Mouse (Mus musculus) gastrocnemius, adult 2 months (tissue): ENCODE measurements around the gene Dus3l. TPM values are rescaled to one million over a fixed set of nuclear protein-coding genes. Genes with fewer than 3 reads are reported as not detected.

Source experiments
- DNase-seq: peaks from one replicate; pipeline ENCODE4 v3.0.0; 2022
- H3K27ac ChIP-seq: fragments of 200-600 bp; 2 replicates; pipeline ENCODE4 v1.8.1; 2022; ENCODE audit warnings: mild to moderate bottlenecking
- H3K4me3 ChIP-seq: fragments of 200-600 bp; 2 replicates; pipeline ENCODE4 v1.8.1; 2022; ENCODE audit warnings: mild to moderate bottlenecking, moderate library complexity
- CTCF ChIP-seq: fragments of 200-600 bp; IDR thresholded peaks from 2 replicates; pipeline ENCODE4 v1.8.1; 2022; ENCODE audit warnings: antibody characterized with exemption, mild to moderate bottlenecking, moderate library complexity
- intact Hi-C: fragments of 180-260 bp; cut with DNase I; formaldehyde crosslinking; loops from one replicate; pipeline ENCODE4 v1.15.1; 2025
- total RNA-seq, 2 experiments: library from RNA; stranded (reverse); gene quantifications; 2 replicates each; pipeline ENCODE4 v1.2.3; 2021

Dus3l gene
- total RNA-seq, 2 experiments from 2014 or later, result 16.3 to 17.6 TPM

DNA sequence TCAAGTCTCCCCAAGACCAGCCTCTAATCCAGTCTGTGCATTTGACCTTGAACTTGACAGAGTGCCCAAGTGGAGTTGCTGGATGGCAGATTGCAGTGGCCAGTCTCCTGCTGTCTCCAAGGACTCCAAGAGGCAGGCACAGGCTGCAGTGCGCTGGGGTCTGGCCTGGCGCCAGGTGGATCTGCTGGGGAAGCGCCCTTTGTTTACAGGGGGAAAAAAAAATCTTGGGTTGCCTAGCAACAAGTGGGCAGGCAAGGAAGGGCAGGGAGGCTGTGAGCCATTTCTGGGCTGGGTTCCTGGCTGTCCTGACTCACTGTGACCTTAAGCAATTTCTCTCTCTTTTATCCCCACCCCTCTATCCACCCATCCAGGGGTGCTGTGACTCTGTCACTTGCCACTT is 45.7 kb downstream of the Dus3l start:
- no peak for TF ChIP-seq CTCF
- intact Hi-C loops, result loop anchor here (1.0 to 2.0 kb wide), 2 partner anchors 21 to 48 kb away; partner anchors contain the start of gene Rfx2
- peak overlapping the region; percentile 71 for H3K27ac ChIP-seq
- peak; percentile 93 for DNase-seq
- H3K4me3 ChIP-seq, result no peak overlapping the region

DNA sequence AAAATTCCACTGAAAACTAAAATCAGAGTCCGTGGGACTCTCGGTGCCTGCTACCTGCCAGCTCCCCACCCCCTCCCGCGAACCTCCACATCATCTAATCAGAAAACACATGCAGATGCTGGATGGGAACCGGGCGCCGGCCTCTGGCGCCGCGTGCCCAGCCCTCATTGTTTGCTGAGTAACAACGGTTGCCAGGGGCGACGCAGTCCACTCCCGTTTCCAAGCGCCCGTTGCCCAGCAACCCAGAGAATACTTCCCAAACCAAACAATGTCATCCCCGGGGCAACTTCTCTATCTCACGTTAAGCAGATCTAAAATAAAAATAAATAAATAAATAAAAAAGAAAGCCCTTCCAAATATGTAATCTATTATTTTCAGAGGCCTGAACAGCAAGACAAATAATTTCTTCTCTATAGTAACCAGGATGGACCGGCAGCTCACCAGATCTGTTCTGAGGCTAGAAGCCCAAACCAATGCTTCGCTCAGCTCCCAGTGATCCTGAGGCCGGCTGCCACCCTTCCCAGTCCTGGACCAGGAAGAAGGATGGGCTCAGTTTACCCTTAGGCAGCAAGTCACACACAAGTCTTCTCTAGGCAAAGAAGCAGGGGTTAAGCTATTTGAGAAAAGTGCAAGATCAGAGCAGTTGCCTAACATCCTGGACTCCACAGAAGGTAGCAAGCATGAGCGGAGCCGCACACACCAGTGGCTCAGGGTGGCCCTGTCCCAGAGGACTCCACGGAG is 49.9 kb downstream of the Dus3l start:
- Histone ChIP-seq H3K4me3 (no peak overlapping the region; the same call in 1 of the 2 replicates), H3K27ac (peak overlapping the region; percentile 79)
- intact Hi-C loops, result no loop called here
- no peak for TF ChIP-seq CTCF
- DNase-seq, result peak; percentile 89

DNA sequence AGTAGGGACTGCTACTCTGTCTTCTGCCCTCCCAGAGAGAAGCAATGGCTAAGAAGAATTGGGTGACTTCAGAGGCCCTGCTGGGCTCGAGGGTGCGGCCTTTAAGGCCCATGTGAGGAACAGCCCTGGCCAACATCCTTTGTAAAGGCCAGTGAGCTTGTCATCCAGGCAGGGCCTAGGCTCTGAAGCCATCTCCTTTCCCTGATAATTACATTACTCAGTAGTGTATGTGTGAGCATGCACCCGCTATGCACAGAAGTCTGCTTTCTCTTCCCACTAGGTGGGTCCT is 50.4 kb downstream of the Dus3l start:
- H3K27ac ChIP-seq, result peak overlapping the region; percentile 79
- no peak for TF ChIP-seq CTCF
- peak; percentile 53 for DNase-seq
- H3K4me3 ChIP-seq, result no peak overlapping the region
- intact Hi-C loops, result no loop called here

DNA sequence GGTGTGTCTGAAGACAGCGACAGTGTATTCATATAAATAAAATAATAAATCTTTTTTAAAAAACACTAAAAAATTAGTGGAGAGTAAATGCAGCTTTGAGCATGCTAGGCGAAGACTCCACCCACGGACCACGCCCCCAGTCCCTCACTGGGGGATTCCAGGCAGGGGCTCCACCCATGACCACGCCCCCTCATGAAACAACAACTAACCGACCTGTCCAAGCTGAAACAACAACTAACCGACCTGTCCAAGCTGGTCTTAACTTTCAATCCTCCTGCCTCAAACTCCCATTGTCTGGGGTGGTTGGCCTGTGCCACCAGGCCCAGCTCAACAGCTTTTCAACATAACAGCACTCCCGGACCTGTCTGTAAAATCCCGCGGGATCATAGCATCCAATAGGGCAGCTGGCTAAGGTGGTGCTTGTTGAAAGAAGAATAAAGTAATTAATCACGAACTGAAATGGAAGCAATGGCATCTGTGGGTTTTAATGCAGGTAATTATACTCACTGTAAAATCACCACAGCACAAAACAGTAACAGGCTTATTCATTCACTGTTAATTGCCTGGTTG is 53.6 kb downstream of the Dus3l start:
- intact Hi-C loops, result no loop called here
- peak; percentile 60 for DNase-seq
- no peak for TF ChIP-seq CTCF
- Histone ChIP-seq H3K4me3 (no peak overlapping the region), H3K27ac (peak overlapping the region; percentile 35; the same call in 1 of the 2 replicates)

DNA sequence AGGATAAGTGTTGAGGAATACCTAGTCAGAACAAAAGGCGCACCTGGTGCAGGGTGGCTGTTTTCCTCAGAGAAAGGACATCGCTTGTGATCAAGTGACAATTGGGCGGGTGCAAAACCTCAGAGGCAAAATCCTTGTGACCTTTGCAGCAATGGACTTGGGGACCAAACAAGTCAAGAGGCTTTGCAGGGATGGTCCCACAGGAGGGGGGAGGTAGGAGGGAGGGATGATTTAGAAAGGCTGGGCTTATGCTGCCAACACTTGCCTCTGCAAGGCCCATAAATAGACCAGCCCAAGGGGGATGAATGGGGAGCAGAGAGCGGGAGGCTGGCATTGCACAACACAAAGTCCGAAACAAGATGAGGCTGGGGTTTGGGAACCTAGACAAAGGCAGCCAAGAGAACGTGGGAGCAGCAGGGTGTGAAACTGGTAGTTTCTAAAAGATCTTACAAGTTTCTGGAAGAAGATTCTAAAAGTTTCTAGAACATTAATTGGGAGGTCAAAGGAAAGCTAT is 54.5 kb downstream of the Dus3l start:
- Histone ChIP-seq H3K27ac (peak overlapping the region; percentile 48; the same call in 1 of the 2 replicates), H3K4me3 (no peak overlapping the region)
- DNase-seq, result peak; percentile 35
- intact Hi-C loops, result no loop called here
- TF ChIP-seq CTCF, result no peak

Other genes with a start within 250 kb of the Dus3l start
- gene Gm20219, start 210.4 kb upstream of the Dus3l start, total RNA-seq, result 1 to 10 TPM in 1 of 2 experiments, under 1 TPM in 1; 0.89 to 1.1 TPM
- gene Safb2, start 180.2 kb upstream of the Dus3l start, total RNA-seq, result 10 to 100 TPM; 38.5 to 41.1 TPM
- 10 to 100 TPM; 43.0 to 46.7 TPM for gene Safb, start 179.9 kb upstream of the Dus3l start, total RNA-seq
- gene 2410015M20Rik, start 155.0 kb upstream of the Dus3l start, total RNA-seq, result 100 to 1,000 TPM; 107 to 167 TPM
- 100 to 1,000 TPM; 589 to 687 TPM for gene Rpl36, start 151.3 kb upstream of the Dus3l start, total RNA-seq
- 10 to 100 TPM; 60.4 to 71.8 TPM for gene Lonp1, start 137.9 kb upstream of the Dus3l start, total RNA-seq
- gene Catsperd, start 136.6 kb upstream of the Dus3l start, total RNA-seq, result under 1 TPM in 1 of 2 experiments, not detected in 1; 0.11 TPM
- 10 to 100 TPM; 39.2 to 41.3 TPM for gene Ranbp3, start 91.5 kb upstream of the Dus3l start, total RNA-seq
- gene Ndufa11, start 47.0 kb upstream of the Dus3l start, total RNA-seq, result 100 to 1,000 TPM; 390 to 523 TPM
- 1 to 10 TPM; 1.7 to 2.6 TPM for gene Vmac, start 46.7 kb upstream of the Dus3l start, total RNA-seq
- 1 to 10 TPM; 3.1 to 3.7 TPM for gene Nrtn, start 7.2 kb upstream of the Dus3l start, total RNA-seq
- under 1 TPM; 0.14 to 0.36 TPM for gene Prr22, start 5.5 kb downstream of the Dus3l start, total RNA-seq
- 1 to 10 TPM; 2.0 to 2.8 TPM for gene Rfx2, start 66.3 kb downstream of the Dus3l start, total RNA-seq
- gene Acsbg2, start 109.7 kb downstream of the Dus3l start, total RNA-seq, result not detected
- gene 1700061G19Rik, start 110.7 kb downstream of the Dus3l start, total RNA-seq, result not detected
- gene Mllt1, start 170.7 kb downstream of the Dus3l start, total RNA-seq, result 10 to 100 TPM; 20.3 to 21.2 TPM
- not detected for gene Acer1, start 217.4 kb downstream of the Dus3l start, total RNA-seq
- gene Clpp, start 225.5 kb downstream of the Dus3l start, total RNA-seq, result 10 to 100 TPM; 33.8 to 40.7 TPM
- 10 to 100 TPM; 21.8 to 30.4 TPM for gene Alkbh7, start 232.6 kb downstream of the Dus3l start, total RNA-seq
- gene Pspn, start 235.3 kb downstream of the Dus3l start, total RNA-seq, result not detected
- gene Gtf2f1, start 246.5 kb downstream of the Dus3l start, total RNA-seq, result 10 to 100 TPM; 15.4 to 17.9 TPM
- gene Gm17949, start 246.7 kb downstream of the Dus3l start, total RNA-seq, result not detected